Mouse (Mus musculus): ENCODE data around the gene Bex6.

GRCm38 (mm10) chr16:32201004-32201325 lies 21.3 kb downstream of the Bex6 start:
- TF ChIP-seq CTCF (IDR thresholded peaks at IDR 0.05), result no peak
- TF ChIP-seq POLR2A (IDR thresholded peaks at IDR 0.05; ENCODE audit: insufficient read depth, low read depth, low read length), result no peak
